Mouse (Mus musculus) kidney, adult 2 months (tissue): Measurements from ENCODE around the gene Cnga1.

Experiments used
- CTCF ChIP-seq: fragments of 200-500 bp; conservative IDR thresholded peaks from 2 replicates; pipeline ENCODE4 v1.5.1; 2011; ENCODE audit warnings: low read depth, mild to moderate bottlenecking, control low read depth, low read length, moderate library complexity, mixed read lengths; ENCODE audit not compliant: insufficient read depth, insufficient read length
- POLR2A ChIP-seq: fragments of 200-500 bp; IDR thresholded peaks from one replicate; pipeline ENCODE4 v1.6.1; 2011; ENCODE audit warnings: low read depth, low read length, control low read depth

- TF ChIP-seq POLR2A (no peak), CTCF (no peak)
Measured at GRCm38 (mm10) chr5:72640072-72640471, 4.0 kb downstream of the Cnga1 start.
